Mouse (Mus musculus): ENCODE results near the gene Ulk4. TPM values are rescaled to one million over a fixed set of nuclear protein-coding genes. Genes with fewer than 3 reads are reported as not detected.

Gene Ulk4
- polyA plus RNA-seq, 1 experiment from 2014 or later = 153 TPM

- Histone ChIP-seq H3K4me1 (ENCODE audit: control insufficient read depth, insufficient read depth, low read length) (no peaks in the 10 kb centered on the region), H3K36me3 (ENCODE audit: control insufficient read depth, insufficient read depth, low read length) (no peaks in the 10 kb centered on the region), H3K4me3 (ENCODE audit: low read depth, low read length) (no peak overlapping the region), H3K4me2 (ENCODE audit: low read depth) (no peak overlapping the region), H3K27me3 (ENCODE audit: control insufficient read depth, insufficient read depth, low read length) (no peaks in the 10 kb centered on the region), H3K27ac (ENCODE audit: low read depth, low read length) (no peak overlapping the region), H3K9me3 (ENCODE audit: control insufficient read depth, low read length) (no peaks in the 10 kb centered on the region), H3K9ac (ENCODE audit: low read length) (no peak overlapping the region)
- no peak for DNase-seq (ENCODE audit: low spot score)
- WGBS = 86% methylated on average over 13 of the region's 13 CpGs
- ATAC-seq (ENCODE audit: insufficient read depth, low FRiP score, low TSS enrichment) = no peak
Measured at GRCm38 (mm10) chr9:120913152-120913551, 363.8 kb downstream of the Ulk4 start.

GRCm38 (mm10) chr9:120908461-120908860 lies 368.5 kb downstream of the Ulk4 start:
- no peaks in the 10 kb centered on the region for H3K9me3 ChIP-seq (ENCODE audit: control insufficient read depth, low read length)
- H3K4me1 ChIP-seq (ENCODE audit: control insufficient read depth, insufficient read depth, low read length) = no peaks in the 10 kb centered on the region
- no peaks in the 10 kb centered on the region for H3K36me3 ChIP-seq (ENCODE audit: control insufficient read depth, insufficient read depth, low read length)
- H3K27ac ChIP-seq (ENCODE audit: low read depth, low read length) = no peak overlapping the region
- H3K4me3 ChIP-seq (ENCODE audit: low read depth, low read length) = no peak overlapping the region
- H3K9ac ChIP-seq (ENCODE audit: low read length) = no peak overlapping the region
- H3K27me3 ChIP-seq (ENCODE audit: control insufficient read depth, insufficient read depth, low read length) = no peaks in the 10 kb centered on the region
- ATAC-seq (ENCODE audit: insufficient read depth, low FRiP score, low TSS enrichment) (no peak), DNase-seq (ENCODE audit: low spot score) (no peak)
- 87% methylated on average over 6 of the region's 6 CpGs for WGBS
- H3K4me2 ChIP-seq (ENCODE audit: low read depth) = no peak overlapping the region

Small RNAs within 50 kb of the gene (microRNA-seq; reads per million reads assigned to microRNA genes)
- gene Mir7090 = not detected

Other genes starting within 250 kb of the Ulk4 start
- gene Trak1, start 20.3 kb upstream of the Ulk4 start, polyA plus RNA-seq (2014; fragmentation: Nextera tagmentation; extraction: Ambion mirVana) = 26.4 and 29.8 TPM in 2 replicates
- gene Cck, start 218.5 kb upstream of the Ulk4 start, polyA plus RNA-seq (2014; fragmentation: Nextera tagmentation; extraction: Ambion mirVana) = 2.1 and 2.2 TPM in 2 replicates